Mouse (Mus musculus): ENCODE results near the gene Mansc1.
"Not testable (repeated sequence)": the region's sequence is repeated elsewhere in the genome, so short reads cannot be mapped to it uniquely, and the experiment has no call there.

Mansc1 gene

DNA sequence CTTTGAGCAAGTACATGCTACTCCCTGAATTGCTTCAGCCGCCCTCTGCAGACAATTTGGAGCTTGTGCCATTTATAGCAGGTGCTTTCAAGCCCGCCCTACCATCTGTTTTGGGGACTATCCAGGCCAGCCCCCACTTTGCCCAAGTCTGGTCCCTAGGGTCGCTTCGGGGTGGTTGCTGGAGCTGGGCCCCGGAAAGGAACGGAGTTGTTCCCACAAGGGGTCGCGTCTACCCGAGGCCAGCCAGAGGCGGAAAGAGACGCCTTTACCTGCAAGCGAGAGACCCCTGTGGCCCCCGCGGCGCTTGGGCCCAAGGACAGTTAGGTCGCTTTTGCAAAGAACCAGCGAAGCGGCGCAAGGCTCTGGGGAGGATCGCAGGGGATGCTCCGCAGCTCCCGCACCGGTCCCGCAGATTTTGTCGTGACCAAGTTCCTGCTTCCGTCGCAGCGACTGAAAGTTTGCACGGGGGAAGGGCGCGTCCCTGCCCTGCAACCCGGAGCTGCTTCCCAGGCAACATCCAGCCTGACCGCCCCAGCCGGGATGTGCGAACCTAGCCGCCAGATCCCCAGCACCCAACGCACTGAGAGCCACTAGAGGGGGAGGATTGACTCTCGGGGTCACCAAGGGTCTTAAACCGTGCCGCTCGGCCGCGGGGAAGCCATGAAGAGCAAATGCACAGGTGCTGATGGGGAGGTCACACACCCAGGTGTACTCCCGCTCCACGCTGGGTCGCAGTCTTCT is at the start of gene Mansc1:
Gene Mansc1 (minus strand): TSS at position 542 of the 741 bp plus-strand sequence.
- peak; percentile 96 for DNase-seq

DNA sequence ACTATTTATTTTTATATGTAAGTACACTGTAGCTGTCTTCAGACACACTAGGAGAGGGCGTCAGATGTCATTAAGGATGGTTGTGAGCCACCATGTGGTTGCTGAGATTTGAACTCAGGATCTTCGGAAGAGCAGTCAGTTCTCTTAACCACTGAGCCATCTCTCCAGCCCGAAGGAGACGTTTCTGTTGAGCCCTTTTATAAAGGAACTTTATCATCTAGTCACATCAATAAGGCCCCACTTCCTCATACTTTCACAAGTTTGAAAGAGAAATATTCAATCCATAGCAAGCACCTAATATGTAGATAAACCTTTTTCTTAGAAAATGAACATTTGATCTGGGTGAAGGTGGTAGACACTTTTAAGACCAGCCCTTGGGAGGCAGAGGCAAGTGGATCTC is 47.0 kb upstream of the Mansc1 start:
- DNase-seq = not testable (repeated sequence)

DNA sequence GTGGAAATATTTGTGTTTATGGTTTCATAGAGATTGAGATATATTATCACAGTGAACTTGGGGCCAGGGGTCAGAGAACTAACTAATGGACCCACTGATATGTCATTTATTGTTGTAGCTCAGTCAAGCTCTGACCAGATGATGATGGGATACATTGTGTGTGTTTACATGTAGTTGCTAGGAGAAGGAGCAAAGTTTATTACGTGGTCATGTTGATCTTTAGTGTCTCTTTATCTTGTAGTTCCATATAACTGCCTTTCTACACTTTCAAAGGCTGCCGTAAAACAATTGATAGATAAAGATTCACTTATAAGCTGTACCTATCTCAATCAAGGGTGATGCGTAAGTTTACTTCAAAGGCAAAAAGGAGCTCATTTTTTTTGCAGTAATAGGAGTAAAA is 45.7 kb upstream of the Mansc1 start:
- no peak for DNase-seq

DNA sequence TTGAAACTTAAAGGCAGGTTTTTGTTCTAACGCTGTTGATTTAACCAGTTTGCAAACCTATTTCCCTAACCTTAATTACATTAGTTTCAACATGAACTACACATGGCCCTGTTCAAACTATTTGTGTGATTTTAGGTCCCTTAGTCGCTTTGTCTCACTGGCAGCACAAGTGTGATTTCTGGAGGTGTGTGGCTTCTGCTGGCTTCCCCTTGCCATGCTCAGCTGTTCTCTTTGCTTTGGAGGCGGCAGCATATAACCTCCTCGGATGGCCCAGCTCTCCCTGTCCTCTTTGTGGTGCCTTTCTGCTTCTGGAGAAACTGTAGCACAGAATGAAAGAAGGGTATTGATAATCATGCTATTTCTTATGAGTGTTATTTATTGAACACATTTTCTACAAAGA is 45.2 kb upstream of the Mansc1 start:
- DNase-seq = no peak

DNA sequence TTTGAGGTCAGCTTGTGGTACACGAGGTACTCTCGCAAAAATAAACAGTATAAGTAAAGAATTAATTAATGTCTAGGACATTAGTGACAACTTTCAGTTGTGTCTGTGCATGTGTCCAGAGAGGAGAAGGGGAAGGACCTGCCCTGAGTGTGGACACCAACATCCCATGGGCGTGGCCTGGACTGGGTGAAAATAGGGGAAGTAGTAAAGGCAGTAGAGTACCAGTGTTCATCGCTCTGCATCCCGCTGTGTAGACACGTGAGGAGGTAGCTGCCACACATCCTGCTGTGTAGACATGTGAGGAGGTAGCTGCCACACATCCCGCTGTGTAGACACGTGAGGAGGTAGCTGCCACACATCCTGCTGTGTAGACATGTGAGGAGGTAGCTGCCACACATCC is 41.4 kb upstream of the Mansc1 start:
- peak; percentile 92 for DNase-seq

DNA sequence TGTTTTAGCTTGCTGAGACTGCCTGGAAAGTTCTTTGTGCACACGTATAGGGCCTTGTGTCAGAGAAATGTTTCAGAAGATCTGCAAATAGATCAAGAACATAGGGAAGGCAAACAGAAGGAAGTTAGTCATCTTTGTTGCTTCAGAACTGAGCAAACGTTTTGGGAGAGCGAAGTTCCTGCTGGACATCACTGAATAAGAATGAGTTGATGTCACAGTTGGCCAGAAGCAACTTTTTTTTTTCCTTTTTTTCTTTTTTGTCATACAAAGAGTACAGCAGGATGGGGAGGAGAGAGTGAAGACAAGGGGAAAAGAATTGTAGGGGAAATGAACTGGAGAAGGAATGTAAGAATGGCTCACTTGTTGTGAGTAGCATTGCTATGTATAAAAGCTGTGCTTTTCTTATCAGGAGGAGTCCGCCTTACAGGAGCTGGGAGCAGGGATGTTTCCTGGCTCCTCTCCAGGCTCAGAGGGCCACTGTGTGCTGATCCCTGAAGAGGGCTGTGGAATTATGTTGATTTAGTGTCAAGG is 38.7 kb upstream of the Mansc1 start:
- peak; percentile 94 for DNase-seq

DNA sequence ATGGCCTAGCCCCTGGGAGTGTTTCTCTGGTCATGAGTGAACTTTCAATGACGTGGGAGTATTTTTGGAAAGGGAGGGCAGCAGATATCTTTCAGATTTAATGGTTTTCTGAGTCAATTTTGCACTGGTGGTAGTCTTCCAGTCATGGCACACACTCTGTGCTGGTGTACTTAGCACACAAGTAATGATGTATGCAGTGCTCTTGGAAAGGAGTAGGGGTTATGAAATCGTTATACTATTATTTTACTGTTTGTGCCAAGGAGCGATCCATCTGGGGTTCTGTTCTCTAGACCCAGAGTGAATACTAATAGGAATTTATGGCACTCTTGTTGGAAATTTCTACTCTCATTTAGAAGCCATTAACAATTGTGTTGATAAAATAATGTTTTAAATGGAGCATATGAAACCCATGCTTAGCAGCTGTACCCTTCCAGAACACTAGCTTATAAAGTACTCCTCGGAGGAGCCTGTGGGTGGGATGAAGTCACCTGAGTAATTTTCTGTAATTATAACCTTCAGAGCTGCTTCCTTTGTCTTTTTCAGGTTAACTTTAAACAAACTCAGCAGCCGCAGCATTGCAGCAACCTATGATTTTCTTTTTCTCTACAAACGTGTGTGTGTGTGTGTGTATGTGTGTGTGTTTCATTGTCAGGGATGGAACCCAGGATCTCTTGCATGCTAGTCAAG is 37.0 kb upstream of the Mansc1 start:
- DNase-seq = no peak

DNA sequence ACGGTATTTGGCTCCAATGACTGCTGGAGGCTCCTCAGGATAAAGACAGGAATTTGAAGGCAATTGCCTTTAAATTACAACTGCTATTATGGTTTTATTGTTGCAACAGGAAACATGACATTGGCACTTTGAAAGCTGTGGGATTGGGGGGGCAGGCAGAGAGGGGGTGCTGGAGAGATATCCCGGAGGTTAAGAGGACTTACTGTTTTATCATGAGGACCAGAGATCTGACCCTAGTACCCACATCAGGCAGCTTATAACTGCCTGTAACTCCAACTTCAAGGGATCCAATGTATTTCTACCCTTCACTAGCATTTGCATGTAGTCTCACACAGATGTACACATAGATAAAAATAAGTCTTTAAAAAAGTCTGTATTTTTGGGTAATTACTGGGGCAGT is 36.2 kb upstream of the Mansc1 start:
- no peak for DNase-seq

DNA sequence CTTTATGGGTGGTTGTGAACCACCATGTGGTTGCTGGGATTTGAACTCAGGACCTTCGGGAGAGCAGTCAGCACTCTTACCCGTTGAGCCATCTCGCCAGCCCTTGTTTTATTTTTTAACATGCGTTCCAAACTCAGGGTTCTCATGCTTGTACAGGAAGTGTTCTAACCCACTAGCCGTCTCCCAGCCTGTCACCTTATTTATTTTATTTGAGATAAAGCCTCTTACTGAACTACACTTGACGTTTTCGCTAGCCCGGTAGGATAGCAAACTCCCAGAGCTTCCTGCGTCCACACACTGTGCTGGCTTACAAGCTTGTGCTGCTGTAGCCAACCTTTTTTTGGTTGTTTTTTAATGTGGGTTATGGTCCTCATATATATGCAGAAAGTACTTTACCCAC is 33.5 kb upstream of the Mansc1 start:
- DNase-seq = no peak

DNA sequence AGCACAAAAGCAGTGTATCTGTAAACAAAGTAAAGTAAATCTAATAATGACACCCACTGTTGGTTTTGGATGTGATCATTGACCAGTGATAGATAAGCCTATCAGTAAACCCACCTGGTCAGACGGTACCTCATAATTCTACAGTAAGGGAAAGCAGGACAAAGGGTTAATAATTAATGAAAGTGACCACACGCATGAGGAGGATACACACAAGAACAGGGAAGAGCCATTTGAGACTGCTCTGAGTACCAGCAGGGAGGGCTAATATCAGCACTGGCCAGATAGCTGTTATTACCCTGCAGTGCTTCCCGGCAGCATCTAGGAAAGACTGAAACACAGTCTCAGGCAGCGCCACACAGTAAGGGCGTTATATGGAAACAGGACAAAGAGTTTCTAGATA is 32.3 kb upstream of the Mansc1 start:
- no peak for DNase-seq

DNA sequence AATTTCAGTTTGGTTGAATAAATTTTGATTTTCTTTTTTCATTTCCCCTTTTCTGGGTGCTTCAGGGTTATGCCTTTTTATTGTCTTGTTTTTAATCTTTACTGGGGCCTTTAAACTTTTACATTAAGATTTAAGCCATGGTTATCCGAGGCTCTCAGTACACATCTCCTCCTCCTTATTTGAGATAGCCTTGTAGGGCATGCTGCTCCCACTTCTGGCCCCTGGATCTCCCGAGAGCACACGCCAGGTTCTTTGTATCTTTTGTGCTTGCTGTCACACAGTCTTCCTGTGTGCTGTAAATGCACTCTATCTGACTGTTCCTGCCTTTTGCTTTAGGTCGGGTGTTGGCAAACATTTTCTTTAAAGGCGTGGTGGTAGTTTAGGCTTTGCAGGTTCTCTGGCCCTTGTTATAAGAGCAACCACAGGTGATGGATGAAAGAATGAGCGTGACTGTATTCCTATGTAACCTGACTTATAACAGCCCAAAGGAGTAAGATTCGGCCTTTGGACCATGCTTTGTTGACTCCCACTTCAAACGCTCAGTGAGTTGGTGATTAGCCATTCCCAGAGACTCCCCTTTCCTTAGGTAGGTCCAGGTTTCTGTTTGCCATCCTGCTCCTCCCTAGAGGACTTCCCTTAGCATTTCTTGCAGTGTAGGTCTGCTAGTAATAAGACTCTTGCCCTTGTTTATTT is 28.6 kb upstream of the Mansc1 start:
- no peak for DNase-seq

DNA sequence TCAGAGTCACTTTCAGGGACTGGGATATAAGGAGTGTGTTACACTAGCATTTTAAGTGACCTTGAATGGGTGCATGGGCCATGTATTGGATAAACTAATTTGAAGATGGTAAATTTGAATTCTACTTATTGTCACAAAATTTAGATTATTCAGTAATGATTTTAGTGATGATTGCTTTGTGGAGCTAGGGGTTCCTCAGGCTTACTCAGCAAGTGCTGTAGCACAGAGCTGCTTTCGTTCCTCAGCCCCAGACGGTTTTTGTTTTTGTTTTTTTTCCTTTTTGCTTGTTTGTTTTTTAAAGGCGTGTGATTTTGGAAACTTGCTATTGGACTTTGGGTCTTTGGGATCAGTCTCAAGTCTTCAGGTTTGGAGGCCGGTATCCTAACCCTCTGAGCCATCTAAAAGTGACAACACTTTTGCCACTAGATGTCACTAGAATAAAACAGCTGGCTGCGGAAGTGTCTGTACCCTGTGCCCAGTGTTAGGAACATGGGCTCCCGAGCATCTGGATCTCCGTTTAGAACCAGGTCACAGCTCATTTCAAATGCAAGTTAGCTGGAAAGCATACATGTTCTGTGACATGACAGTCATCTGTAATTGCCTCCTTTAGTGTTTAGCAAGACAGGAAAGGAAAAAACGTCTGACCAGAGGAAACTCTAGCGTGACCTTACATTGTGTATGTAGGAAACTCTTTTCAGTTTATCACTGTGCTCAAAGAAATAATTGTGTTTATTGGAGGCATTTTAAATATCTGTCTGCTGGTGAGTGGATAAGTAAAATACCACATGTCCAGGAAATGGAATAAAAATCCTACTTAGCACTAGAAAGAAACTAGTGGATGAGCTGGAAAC is 27.0 kb upstream of the Mansc1 start:
- peak; percentile 94 for DNase-seq

DNA sequence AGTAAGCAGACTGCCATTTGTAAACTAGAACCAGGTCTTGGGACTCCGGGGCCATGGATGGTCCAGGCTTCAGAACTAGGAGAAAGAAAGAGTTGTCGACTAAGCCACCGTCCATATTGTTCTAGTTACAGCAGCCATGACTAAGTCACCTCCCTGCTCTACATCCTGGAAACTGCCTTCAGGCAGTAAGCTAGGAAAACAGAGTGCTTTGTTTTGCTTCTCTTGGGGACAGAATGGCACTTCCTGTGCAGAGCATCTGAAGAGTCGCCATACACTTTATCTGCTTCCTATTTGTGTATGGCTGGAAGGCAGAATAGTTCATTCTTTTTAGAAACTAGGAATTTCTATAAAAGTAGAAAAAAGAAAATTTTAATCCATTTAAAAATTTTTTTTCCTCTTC is 24.2 kb upstream of the Mansc1 start:
- DNase-seq = no peak

DNA sequence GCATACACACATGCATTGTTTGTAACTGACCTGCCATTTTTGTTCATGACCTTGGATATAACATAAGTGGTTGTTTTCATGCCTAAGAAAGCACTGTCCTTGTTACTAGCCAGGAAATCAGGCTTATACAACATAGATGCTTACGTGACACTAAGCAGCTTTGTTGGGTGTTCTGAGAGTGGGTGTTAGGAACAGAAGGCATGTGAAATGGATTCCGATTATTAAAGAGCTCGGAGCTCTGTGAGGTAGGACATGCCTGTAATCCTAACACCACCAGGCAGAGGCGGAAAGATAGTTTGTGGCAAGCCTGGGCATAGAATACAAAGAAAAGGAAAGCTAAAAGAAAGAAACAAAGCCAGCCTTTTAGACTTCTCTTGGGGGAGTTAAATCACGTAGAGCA is 16.1 kb upstream of the Mansc1 start:
- no peak for DNase-seq

DNA sequence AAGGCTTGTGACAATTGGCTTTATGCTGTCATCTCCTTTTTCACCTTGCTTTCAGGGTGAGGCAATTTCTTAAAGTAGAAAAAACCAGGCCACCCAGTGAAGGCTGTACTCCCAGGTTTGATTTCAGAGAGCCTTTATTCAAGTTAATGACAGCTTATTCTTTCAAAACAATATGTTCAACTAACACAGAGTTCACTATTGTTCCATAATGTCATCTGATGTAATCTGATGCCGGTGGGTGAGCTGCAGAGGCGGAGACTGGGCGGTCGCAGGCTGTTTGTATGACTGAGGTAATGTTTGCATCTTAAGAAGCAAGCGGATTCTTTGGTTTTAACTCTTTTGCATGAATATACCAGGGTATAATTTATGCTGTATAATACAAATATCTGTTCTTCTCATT is 15.3 kb upstream of the Mansc1 start:
- DNase-seq = no peak

DNA sequence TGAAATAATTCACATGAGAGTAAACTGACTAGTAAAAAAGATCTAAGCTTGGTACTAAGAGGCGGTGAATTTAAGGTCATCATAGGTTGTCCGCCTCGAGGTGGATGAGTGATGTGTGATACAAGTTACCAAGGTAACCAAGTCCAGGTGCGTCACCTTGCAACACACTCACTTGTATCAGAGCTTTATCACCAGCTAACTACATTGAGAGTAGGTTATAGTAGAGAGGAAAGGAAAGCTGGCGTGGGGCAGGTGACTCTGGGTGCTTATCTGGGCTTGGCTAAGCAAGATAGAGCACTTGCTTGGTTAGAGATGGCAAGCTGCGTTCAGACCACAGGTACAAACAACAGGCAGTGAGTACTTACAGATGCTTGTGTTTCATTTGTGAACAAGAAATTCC is 14.5 kb upstream of the Mansc1 start:
- DNase-seq = no peak

DNA sequence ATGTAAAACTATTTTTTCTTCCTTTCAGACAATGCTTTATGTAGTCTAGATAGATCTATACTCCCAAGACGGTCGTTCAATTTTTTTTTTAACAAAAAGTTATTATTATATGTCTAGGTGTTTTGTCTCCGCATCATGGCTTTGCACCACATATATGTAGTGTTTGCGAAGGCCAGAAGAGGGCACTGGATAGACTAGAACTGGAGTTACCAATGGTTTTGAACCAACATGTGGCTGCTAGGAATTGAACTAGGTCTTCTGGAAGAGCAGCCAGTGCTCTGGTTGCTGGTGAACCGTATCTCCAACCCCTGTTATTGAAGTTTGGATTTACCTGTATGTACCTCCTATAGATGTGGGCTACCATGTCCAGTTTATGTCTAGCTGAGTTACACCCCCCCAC is 11.0 kb upstream of the Mansc1 start:
- DNase-seq = no peak

DNA sequence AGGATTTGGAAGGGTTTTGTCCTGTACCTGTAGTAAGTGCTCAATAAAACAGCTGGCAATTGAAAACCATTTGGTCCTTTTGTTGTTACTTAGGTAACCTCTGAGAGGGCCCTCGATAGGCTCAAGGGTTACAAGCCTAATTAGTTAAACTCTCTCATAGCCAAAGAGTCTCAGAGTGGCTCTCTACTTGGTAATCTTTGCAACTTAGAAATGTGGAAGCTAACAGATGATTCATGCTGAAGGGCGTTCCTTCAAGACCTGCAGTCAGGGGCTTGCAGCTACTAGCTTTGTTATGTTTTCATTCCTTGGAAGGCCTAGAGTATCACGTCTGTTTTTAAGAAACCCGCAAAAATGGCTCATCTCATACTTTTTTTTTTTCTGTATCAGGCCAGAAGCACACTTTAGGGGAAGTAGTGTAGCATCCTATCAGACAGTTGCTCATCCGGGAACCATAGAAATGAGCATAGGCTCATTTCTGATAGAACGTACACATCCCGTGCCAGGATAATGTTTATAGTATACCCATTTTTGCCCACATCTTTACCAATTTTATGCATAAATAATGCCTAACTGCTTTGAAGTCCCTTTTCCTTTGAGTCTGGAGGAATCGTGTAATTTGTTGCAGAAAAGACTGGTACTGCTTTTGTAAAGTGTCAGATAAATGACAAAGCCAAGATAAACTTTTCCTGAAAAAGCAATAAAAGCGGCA is 9.6 kb upstream of the Mansc1 start:
- DNase-seq = no peak

DNA sequence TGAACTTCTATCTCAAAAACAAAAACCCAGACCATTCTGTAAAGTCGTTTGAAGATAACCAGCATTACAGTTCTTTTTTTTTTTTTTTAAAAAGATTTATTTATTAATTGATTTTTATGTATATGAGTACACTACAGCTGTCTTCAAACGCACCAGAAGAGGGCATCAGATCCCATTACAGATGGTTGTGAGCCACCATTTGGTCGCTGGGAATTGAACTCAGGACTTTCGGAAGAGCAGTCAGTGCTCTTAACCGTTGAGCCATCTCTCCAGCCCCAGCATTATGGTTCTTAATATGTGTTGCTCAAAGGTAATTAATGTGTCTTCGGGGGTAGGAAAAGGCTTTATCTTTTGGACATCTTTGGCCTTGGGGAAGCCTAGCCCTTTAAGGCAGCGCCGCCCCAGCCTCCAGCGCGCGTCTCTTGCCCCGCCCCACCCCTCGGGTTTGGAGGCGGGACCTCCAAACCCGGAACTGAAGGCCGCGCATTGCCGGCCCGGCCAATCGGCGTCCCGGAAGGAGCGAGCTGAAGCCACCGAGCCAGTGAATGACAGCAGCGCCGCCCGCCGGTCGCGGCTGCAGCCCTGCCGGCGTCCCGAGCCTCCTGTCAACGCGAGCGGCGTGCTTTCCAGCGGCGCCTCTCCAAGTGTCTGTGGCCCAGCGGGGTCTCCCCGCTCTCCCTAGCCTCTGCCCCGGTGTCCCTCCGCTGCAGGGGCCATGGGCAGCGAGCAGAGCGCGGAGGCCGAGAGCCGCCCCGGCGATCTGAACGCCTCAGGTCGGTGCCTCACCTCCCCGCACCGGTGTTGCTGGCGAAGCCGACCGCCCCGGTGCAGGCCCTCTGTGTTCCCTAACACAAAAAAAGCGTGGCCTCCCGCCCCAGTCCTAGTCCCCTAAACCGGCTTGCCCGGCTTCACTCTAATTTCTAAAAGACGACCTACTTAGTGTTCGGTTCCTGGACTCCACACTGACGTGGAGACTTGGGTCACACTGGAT is 8.5 kb upstream of the Mansc1 start:
- peak; percentile 99 for DNase-seq

DNA sequence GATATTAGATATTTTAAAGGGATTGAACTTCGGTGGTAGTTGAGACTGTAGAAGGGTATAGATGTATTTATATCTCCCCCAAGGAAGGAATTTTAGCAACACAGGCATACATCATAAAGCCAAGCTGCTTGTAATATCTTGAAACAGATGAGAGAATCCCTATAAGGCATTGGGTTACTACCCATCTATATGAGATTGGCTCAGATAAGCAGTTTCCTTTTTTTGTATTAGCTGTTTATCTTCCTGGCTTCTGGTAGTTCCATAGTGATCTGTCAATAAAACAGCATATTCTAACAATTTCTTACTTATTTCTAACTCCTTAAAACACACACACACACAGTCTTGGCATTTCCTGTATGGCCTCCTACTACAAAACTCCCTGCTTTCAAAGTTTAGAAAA is 7.6 kb upstream of the Mansc1 start:
- no peak for DNase-seq

DNA sequence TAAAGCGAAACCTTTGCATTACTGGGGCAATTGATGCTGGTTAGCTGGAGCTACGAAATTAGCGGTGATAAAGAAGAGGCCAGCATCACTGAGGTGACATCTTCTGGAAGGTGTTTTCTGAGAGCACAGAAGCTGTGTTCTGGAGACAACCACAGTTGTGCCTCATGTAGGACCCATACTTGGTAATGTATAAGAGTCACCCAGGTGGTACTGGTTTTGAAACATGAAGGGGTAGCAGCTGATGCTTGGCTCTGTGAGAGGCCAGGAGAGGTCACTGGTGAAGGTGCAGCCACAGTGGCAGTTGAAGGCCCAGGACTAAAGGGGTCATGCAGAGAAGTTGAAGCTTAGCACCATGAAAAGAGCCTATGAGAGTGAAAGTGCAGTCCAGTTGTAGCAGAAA is 6.9 kb upstream of the Mansc1 start, which contains the start of gene Borcs5:
Gene Borcs5 (plus strand): TSS at position 301 of the 400 bp plus-strand sequence.
- DNase-seq = no peak
